Mouse (Mus musculus) hindbrain, postnatal 0 days (tissue): Measurements from ENCODE around the gene Zfp275. TPM values are rescaled to one million over a fixed set of nuclear protein-coding genes. Genes with fewer than 3 reads are reported as not detected.

Source experiments
- ATAC-seq: fragments of 200-750 bp; cut with Nextera tagmentation; 2 replicates; pipeline ENCODE4 v1.8.0; 2017; ENCODE audit warnings: mild to moderate bottlenecking, moderate TSS enrichment, moderate library complexity
- DNase-seq: peaks from one replicate; pipeline ENCODE4 v3.0.0-alpha.2; 2015; ENCODE audit warnings: low spot score
- H3K27ac ChIP-seq: fragments of 300-500 bp; sonication (generic); 2 replicates; pipeline ENCODE4 v1.5.1; 2014; ENCODE audit warnings: mild to moderate bottlenecking
- H3K27me3 ChIP-seq: fragments of 300-500 bp; sonication (generic); 2 replicates; pipeline ENCODE4 v1.6.1; 2014; ENCODE audit warnings: low read length, mixed read lengths; ENCODE audit not compliant: insufficient read depth
- H3K36me3 ChIP-seq: fragments of 300-500 bp; sonication (generic); 2 replicates; pipeline ENCODE4 v1.6.1; 2014; ENCODE audit warnings: low read length, mixed read lengths; ENCODE audit not compliant: insufficient read depth
- H3K4me1 ChIP-seq: fragments of 300-500 bp; sonication (generic); 2 replicates; pipeline ENCODE4 v1.6.1; 2014; ENCODE audit warnings: antibody characterized with exemption, low read length, mixed read lengths; ENCODE audit not compliant: insufficient read depth
- H3K4me2 ChIP-seq: fragments of 300-500 bp; sonication (generic); 2 replicates; pipeline ENCODE4 v1.6.1; 2014; ENCODE audit warnings: low read depth, mild to moderate bottlenecking, low read length, moderate library complexity, mixed read lengths
- H3K4me3 ChIP-seq: fragments of 300-500 bp; sonication (generic); 2 replicates; pipeline ENCODE4 v1.5.1; 2014; ENCODE audit warnings: low read length
- H3K9ac ChIP-seq: fragments of 300-500 bp; sonication (generic); replicated peaks from 2 replicates; pipeline ENCODE4 v1.6.1; 2014; ENCODE audit warnings: mild to moderate bottlenecking, low read length, moderate library complexity, mixed read lengths
- H3K9me3 ChIP-seq: fragments of 300-500 bp; sonication (generic); 2 replicates; pipeline ENCODE4 v1.6.1; 2016; ENCODE audit warnings: low read length, mixed read lengths
- CTCF ChIP-seq: IDR thresholded peaks from 2 replicates; pipeline ENCODE4 v1.5.1; 2016; ENCODE audit warnings: antibody characterized with exemption, control low read depth, low read depth
- WGBS: fragments of 180-500 bp; shearing (Covaris S2); extraction: QIAGEN DNeasy Blood & Tissue Kit; methylation state at CpG from one replicate; pipeline ENCODE4 v1.1.7; 2014; 5-methylcytosine and 5-hydroxymethylcytosine counted together
- polyA plus RNA-seq: library from polyadenylated mRNA; unstranded; fragments of >200 nt; fragmentation: Nextera tagmentation; extraction: Ambion mirVana; gene quantifications from 2 replicates; pipeline ENCODE4 v1.2.1, GENCODE M21; 2015
- total RNA-seq: library from RNA; depleted of rRNA; stranded (reverse); fragments of >200 nt; gene quantifications from 2 replicates; pipeline ENCODE4 v1.2.3, GENCODE M21; 2014

Zfp275 gene
- total and polyA plus RNA-seq, 2 experiments from 2014 or later = 5.3 to 40.2 TPM

DNA sequence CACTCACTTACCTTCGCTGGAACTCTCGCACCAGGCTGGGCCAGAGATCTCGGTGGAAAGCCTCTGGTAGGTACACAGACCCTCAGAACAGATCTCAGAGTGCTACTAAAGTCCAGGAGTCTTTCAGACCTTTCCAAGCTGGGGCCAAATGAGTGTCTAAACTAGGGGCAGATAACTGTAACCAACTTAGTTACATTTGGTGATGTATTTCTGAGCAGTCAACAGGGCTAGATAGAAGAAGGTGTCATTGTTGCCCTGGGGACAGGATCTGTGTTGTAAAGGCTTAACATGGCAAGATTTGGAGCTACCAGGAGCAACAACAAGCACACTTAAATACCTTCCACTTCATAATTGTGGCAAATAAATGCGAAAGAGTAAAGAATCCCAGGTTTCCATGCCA, 5.7 kb upstream of the Zfp275 start, which contains the start of gene Gm45015:
Gene Gm45015, minus strand, starts transcription at position 101 of the 400 bp plus-strand sequence.
- no peak within 1 kb of the TSS for H3K4me3 ChIP-seq
- no peak for ATAC-seq

DNA sequence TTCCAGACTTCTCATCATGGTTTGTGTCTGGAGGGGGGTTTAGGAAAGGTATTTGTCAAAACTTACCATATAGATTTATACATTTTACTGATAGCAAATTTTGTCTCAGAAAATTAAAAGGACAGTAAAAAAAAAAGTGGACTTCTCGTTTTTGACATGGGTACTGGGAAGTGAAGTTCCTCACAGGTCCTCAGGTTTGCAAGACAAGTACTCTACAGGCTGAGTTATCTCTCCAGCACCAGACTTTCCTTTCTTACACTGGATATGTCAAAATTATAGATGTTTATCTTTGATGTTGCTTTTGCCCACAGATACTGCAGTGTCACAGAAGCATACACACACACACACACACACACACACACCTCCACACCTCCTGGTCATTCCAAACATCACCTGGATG, 948 bp upstream of the Zfp275 start:
- ATAC-seq (no peak), DNase-seq (no peak)
- H3K4me2 ChIP-seq = no peak overlapping the region
- no peak overlapping the region for H3K27ac ChIP-seq
- H3K9ac ChIP-seq = no peak overlapping the region
- no peak for TF ChIP-seq CTCF
- no peaks in the 10 kb centered on the region for H3K4me1 ChIP-seq
- no peaks in the 10 kb centered on the region for H3K27me3 ChIP-seq
- H3K4me3 ChIP-seq = no peak overlapping the region
- 61% methylated on average over 1 of the region's 1 CpGs for WGBS
- no peaks in the 10 kb centered on the region for H3K36me3 ChIP-seq
- no peaks in the 10 kb centered on the region for H3K9me3 ChIP-seq

More for the DNA sequence above, 5.7 kb upstream of the Zfp275 start, which contains the start of gene Gm45015:
- H3K9me3 ChIP-seq = no peaks in the 10 kb centered on the region
- TF ChIP-seq CTCF = no peak
- no peak within 1 kb of the TSS for H3K27ac ChIP-seq
- WGBS = 90% methylated on average over 4 of the region's 4 CpGs
- H3K27me3 ChIP-seq = no peaks in the 10 kb centered on the region
- no peaks in the 10 kb centered on the region for H3K36me3 ChIP-seq
- no peak within 1 kb of the TSS for H3K4me2 ChIP-seq
- H3K9ac ChIP-seq = no peak within 1 kb of the TSS
- no peak for DNase-seq
- no peaks in the 10 kb centered on the region for H3K4me1 ChIP-seq

- no peaks in the 10 kb centered on the region for H3K4me1 ChIP-seq
- no peaks in the 10 kb centered on the region for H3K27me3 ChIP-seq
- H3K4me2 ChIP-seq = peak overlapping the region; percentile 60
- H3K4me3 ChIP-seq = peak overlapping the region; percentile 53
- H3K27ac ChIP-seq = peak overlapping the region; percentile 80; the same call in 1 of the 2 replicates
- DNase-seq = no peak
- H3K36me3 ChIP-seq = no peaks in the 10 kb centered on the region
- ATAC-seq = peak; percentile 44
- peak overlapping the region; percentile 66; the same call in 1 of the 2 replicates for H3K9ac ChIP-seq
- TF ChIP-seq CTCF = no peak
- WGBS = 42% methylated on average over 3 of the region's 3 CpGs
- H3K9me3 ChIP-seq = no peaks in the 10 kb centered on the region
Measured at GRCm38 (mm10) chrX:73342068-73342467, 353 bp upstream of the Zfp275 start.

GRCm38 (mm10) chrX:73342941-73343735, 717 bp downstream of the Zfp275 start:
- peak overlapping the region; percentile 60 for H3K4me2 ChIP-seq
- H3K9me3 ChIP-seq = no peaks in the 10 kb centered on the region
- H3K27ac ChIP-seq = peak overlapping the region; percentile 80
- ATAC-seq = peak; percentile 71
- TF ChIP-seq CTCF = no peak
- peak overlapping the region; percentile 66 for H3K9ac ChIP-seq
- H3K36me3 ChIP-seq = no peaks in the 10 kb centered on the region
- WGBS = 28% methylated on average over 15 of the region's 15 CpGs
- DNase-seq = peak; percentile 30
- no peaks in the 10 kb centered on the region for H3K27me3 ChIP-seq
- no peaks in the 10 kb centered on the region for H3K4me1 ChIP-seq
- H3K4me3 ChIP-seq = peak overlapping the region; percentile 53

GRCm38 (mm10) chrX:73343802-73344201, 1.4 kb downstream of the Zfp275 start:
- H3K27me3 ChIP-seq = no peaks in the 10 kb centered on the region
- TF ChIP-seq CTCF = no peak
- no peak for DNase-seq
- no peak overlapping the region for H3K27ac ChIP-seq
- WGBS = 81% methylated on average over 1 of the region's 1 CpGs
- no peak for ATAC-seq
- H3K4me3 ChIP-seq = no peak overlapping the region
- H3K9me3 ChIP-seq = no peaks in the 10 kb centered on the region
- no peak overlapping the region for H3K9ac ChIP-seq
- H3K4me1 ChIP-seq = no peaks in the 10 kb centered on the region
- H3K4me2 ChIP-seq = peak overlapping the region; percentile 60
- H3K36me3 ChIP-seq = no peaks in the 10 kb centered on the region

GRCm38 (mm10) chrX:73344346-73344745, 1.9 kb downstream of the Zfp275 start:
- H3K9ac ChIP-seq = no peak overlapping the region
- no peaks in the 10 kb centered on the region for H3K4me1 ChIP-seq
- no peak for TF ChIP-seq CTCF
- H3K9me3 ChIP-seq = no peaks in the 10 kb centered on the region
- H3K27ac ChIP-seq = no peak overlapping the region
- no peak overlapping the region for H3K4me2 ChIP-seq
- H3K36me3 ChIP-seq = no peaks in the 10 kb centered on the region
- no peak for DNase-seq
- 42% methylated on average over 1 of the region's 1 CpGs for WGBS
- no peak for ATAC-seq
- no peaks in the 10 kb centered on the region for H3K27me3 ChIP-seq
- H3K4me3 ChIP-seq = no peak overlapping the region

DNA sequence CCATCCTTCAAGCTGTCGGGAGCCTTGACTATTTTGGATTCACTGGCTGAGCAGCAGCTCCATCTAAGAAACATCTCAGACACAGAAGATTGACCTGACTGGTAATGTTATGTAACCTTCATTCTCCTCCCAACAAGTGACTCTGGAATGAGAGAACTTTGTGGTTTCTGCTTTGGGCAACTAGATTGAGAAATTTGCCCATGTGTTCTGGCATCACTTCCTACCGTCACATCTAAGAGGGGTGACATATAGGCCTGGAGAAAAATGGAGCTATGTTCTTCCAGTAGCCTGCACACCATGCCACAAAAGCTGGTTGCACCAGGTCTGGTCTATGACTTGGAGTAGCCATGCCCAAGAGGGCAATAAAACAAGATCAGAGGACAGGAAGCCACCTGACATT, 13.7 kb downstream of the Zfp275 start:
- DNase-seq = no peak
- Histone ChIP-seq H3K9ac (no peak overlapping the region), H3K27me3 (no peaks in the 10 kb centered on the region), H3K27ac (no peak overlapping the region), H3K4me1 (no peaks in the 10 kb centered on the region), H3K36me3 (peaks cover 20% of the 10 kb centered on the region), H3K4me3 (no peak overlapping the region), H3K4me2 (no peak overlapping the region), H3K9me3 (no peaks in the 10 kb centered on the region)
- WGBS = 95% methylated on average over 2 of the region's 2 CpGs
- no peak for TF ChIP-seq CTCF
- ATAC-seq = no peak
